Mouse (Mus musculus): ENCODE measurements at regions not wholly inside any gene's neighbourhood (a gene's known extent, or its start where the extent isn't known, plus 50 kb on each side); places are given as distances from the start of the nearest gene placed in this dataset.

GRCm38 (mm10) chr14:113112320-113112719 is 202.1 kb upstream of the Tpm3-rs7 start:
- Histone ChIP-seq H3K27ac (ENCODE audit: low read depth, low read length) (no peak overlapping the region), H3K36me3 (ENCODE audit: control insufficient read depth, insufficient read depth, low read length) (no peaks in the 10 kb centered on the region), H3K4me2 (ENCODE audit: low read length) (no peak overlapping the region), H3K4me3 (ENCODE audit: low read depth, low read length) (no peak overlapping the region), H3K27me3 (replicated peaks; ENCODE audit: control insufficient read depth, insufficient read depth, low read length) (no peaks in the 10 kb centered on the region), H3K4me1 (ENCODE audit: control insufficient read depth, insufficient read depth, low read length) (no peaks in the 10 kb centered on the region), H3K9ac (ENCODE audit: low read length) (no peak overlapping the region), H3K9me3 (replicated peaks; ENCODE audit: control insufficient read depth, low read length) (no peaks in the 10 kb centered on the region)
- ATAC-seq (no peak), DNase-seq (ENCODE audit: low spot score) (no peak)
- 93% methylated on average over 1 of the region's 1 CpGs for WGBS

- H3K9ac ChIP-seq (ENCODE audit: low read length), result no peak overlapping the region
- no peak for ATAC-seq
- no peak overlapping the region for H3K27ac ChIP-seq (ENCODE audit: low read depth, low read length)
- H3K4me1 ChIP-seq (ENCODE audit: control insufficient read depth, insufficient read depth, low read length), result no peaks in the 10 kb centered on the region
- no peak for DNase-seq (ENCODE audit: low spot score)
- no peak overlapping the region for H3K4me2 ChIP-seq (ENCODE audit: low read length)
- 97% methylated on average over 2 of the region's 2 CpGs for WGBS
- no peaks in the 10 kb centered on the region for H3K9me3 ChIP-seq (replicated peaks; ENCODE audit: control insufficient read depth, low read length)
- no peaks in the 10 kb centered on the region for H3K27me3 ChIP-seq (replicated peaks; ENCODE audit: control insufficient read depth, insufficient read depth, low read length)
- no peak overlapping the region for H3K4me3 ChIP-seq (ENCODE audit: low read depth, low read length)
- no peaks in the 10 kb centered on the region for H3K36me3 ChIP-seq (ENCODE audit: control insufficient read depth, insufficient read depth, low read length)
These were observed 175.6 kb upstream of the Tpm3-rs7 start for GRCm38 (mm10) chr14:113138823-113139222.

- Histone ChIP-seq H3K4me1 (ENCODE audit: control insufficient read depth, insufficient read depth, low read length) (no peaks in the 10 kb centered on the region), H3K27me3 (replicated peaks; ENCODE audit: control insufficient read depth, insufficient read depth, low read length) (no peaks in the 10 kb centered on the region), H3K4me2 (ENCODE audit: low read length) (no peak overlapping the region), H3K27ac (ENCODE audit: low read depth, low read length) (no peak overlapping the region), H3K4me3 (ENCODE audit: low read depth, low read length) (no peak overlapping the region), H3K36me3 (ENCODE audit: control insufficient read depth, insufficient read depth, low read length) (no peaks in the 10 kb centered on the region), H3K9ac (ENCODE audit: low read length) (no peak overlapping the region), H3K9me3 (replicated peaks; ENCODE audit: control insufficient read depth, low read length) (no peaks in the 10 kb centered on the region)
- DNase-seq (ENCODE audit: low spot score) (no peak), ATAC-seq (no peak)
- 88% methylated on average over 2 of the region's 2 CpGs for WGBS
These were observed 145.8 kb upstream of the Tpm3-rs7 start for GRCm38 (mm10) chr14:113168584-113168983.

- H3K9me3 ChIP-seq (replicated peaks; ENCODE audit: control insufficient read depth, low read length), result no peaks in the 10 kb centered on the region
- H3K36me3 ChIP-seq (ENCODE audit: control insufficient read depth, insufficient read depth, low read length), result no peaks in the 10 kb centered on the region
- H3K4me1 ChIP-seq (ENCODE audit: control insufficient read depth, insufficient read depth, low read length), result no peaks in the 10 kb centered on the region
- H3K4me3 ChIP-seq (ENCODE audit: low read depth, low read length), result no peak overlapping the region
- peak overlapping the region; percentile 33 for H3K4me2 ChIP-seq (ENCODE audit: low read length)
- no peak overlapping the region for H3K9ac ChIP-seq (ENCODE audit: low read length)
- peak; percentile 55 for DNase-seq (ENCODE audit: low spot score)
- H3K27ac ChIP-seq (ENCODE audit: low read depth, low read length), result no peak overlapping the region
- 2% methylated on average over 16 of the region's 16 CpGs for WGBS
- H3K27me3 ChIP-seq (replicated peaks; ENCODE audit: control insufficient read depth, insufficient read depth, low read length), result no peaks in the 10 kb centered on the region
- peak; percentile 74; the same call in 1 of the 2 replicates for ATAC-seq
These were observed 131.9 kb upstream of the Tpm3-rs7 start for GRCm38 (mm10) chr14:113182345-113182997.

GRCm38 (mm10) chr14:113211968-113212367 is 102.4 kb upstream of the Tpm3-rs7 start:
- Histone ChIP-seq H3K36me3 (ENCODE audit: control insufficient read depth, insufficient read depth, low read length) (no peaks in the 10 kb centered on the region), H3K9ac (ENCODE audit: low read length) (no peak overlapping the region), H3K4me3 (ENCODE audit: low read depth, low read length) (no peak overlapping the region), H3K9me3 (replicated peaks; ENCODE audit: control insufficient read depth, low read length) (no peaks in the 10 kb centered on the region), H3K27me3 (replicated peaks; ENCODE audit: control insufficient read depth, insufficient read depth, low read length) (no peaks in the 10 kb centered on the region), H3K4me1 (ENCODE audit: control insufficient read depth, insufficient read depth, low read length) (no peaks in the 10 kb centered on the region), H3K27ac (ENCODE audit: low read depth, low read length) (no peak overlapping the region), H3K4me2 (ENCODE audit: low read length) (no peak overlapping the region)
- DNase-seq (ENCODE audit: low spot score) (no peak), ATAC-seq (no peak)
- WGBS, result 93% methylated on average over 5 of the region's 5 CpGs
